Mouse (Mus musculus): ENCODE data around the gene Rgs13.

Gene Rgs13

GRCm38 (mm10) chr1:144177166-144177565, at the start of gene Rgs13:
Gene Rgs13, minus strand, starts transcription at chr1:144177372.
- in situ Hi-C loops (cut with MboI; ENCODE audit: low sequenced_read_pairs), result loop anchor here (25.0 kb wide), 1 partner anchor 390 kb away; the partner anchor contains the start of genes Trove2 and Uchl5

- in situ Hi-C loops (cut with MboI; ENCODE audit: low sequenced_read_pairs), result no loop called here
Measured at GRCm38 (mm10) chr1:144215230-144215629, 38.1 kb upstream of the Rgs13 start.

GRCm38 (mm10) chr1:144210912-144211311, 33.7 kb upstream of the Rgs13 start:
- in situ Hi-C loops (cut with MboI; ENCODE audit: low sequenced_read_pairs), result no loop called here

GRCm38 (mm10) chr1:144206281-144207061, 29.3 kb upstream of the Rgs13 start:
- in situ Hi-C loops (cut with MboI; ENCODE audit: low sequenced_read_pairs), result no loop called here

GRCm38 (mm10) chr1:144204766-144205165, 27.6 kb upstream of the Rgs13 start:
- in situ Hi-C loops (cut with MboI; ENCODE audit: low sequenced_read_pairs), result no loop called here

- in situ Hi-C loops (cut with MboI; ENCODE audit: low sequenced_read_pairs), result no loop called here
Measured at GRCm38 (mm10) chr1:144202939-144203338, 25.8 kb upstream of the Rgs13 start.

GRCm38 (mm10) chr1:144200496-144200895, 23.3 kb upstream of the Rgs13 start:
- in situ Hi-C loops (cut with MboI; ENCODE audit: low sequenced_read_pairs), result no loop called here

GRCm38 (mm10) chr1:144199538-144199937, 22.4 kb upstream of the Rgs13 start:
- in situ Hi-C loops (cut with MboI; ENCODE audit: low sequenced_read_pairs), result loop anchor here (10.0 to 25.0 kb wide), 2 partner anchors 175 to 412 kb away; partner anchors contain the start of genes Trove2 and Uchl5

- in situ Hi-C loops (cut with MboI; ENCODE audit: low sequenced_read_pairs), result loop anchor here (10.0 to 25.0 kb wide), 2 partner anchors 177 to 410 kb away; partner anchors contain the start of genes Trove2 and Uchl5
Measured at GRCm38 (mm10) chr1:144197684-144198083, 20.5 kb upstream of the Rgs13 start.

- in situ Hi-C loops (cut with MboI; ENCODE audit: low sequenced_read_pairs), result loop anchor here (25.0 kb wide), 1 partner anchor 400 kb away; the partner anchor contains the start of genes Trove2 and Uchl5
Measured at GRCm38 (mm10) chr1:144186655-144187396, 9.7 kb upstream of the Rgs13 start.

- in situ Hi-C loops (cut with MboI; ENCODE audit: low sequenced_read_pairs), result loop anchor here (25.0 kb wide), 1 partner anchor 398 kb away; the partner anchor contains the start of genes Trove2 and Uchl5
Measured at GRCm38 (mm10) chr1:144184955-144185715, 8.0 kb upstream of the Rgs13 start.

GRCm38 (mm10) chr1:144183622-144184021, 6.5 kb upstream of the Rgs13 start:
- in situ Hi-C loops (cut with MboI; ENCODE audit: low sequenced_read_pairs), result loop anchor here (25.0 kb wide), 1 partner anchor 396 kb away; the partner anchor contains the start of genes Trove2 and Uchl5

- in situ Hi-C loops (cut with MboI; ENCODE audit: low sequenced_read_pairs), result loop anchor here (25.0 kb wide), 1 partner anchor 392 kb away; the partner anchor contains the start of genes Trove2 and Uchl5
Measured at GRCm38 (mm10) chr1:144179559-144179958, 2.4 kb upstream of the Rgs13 start.

GRCm38 (mm10) chr1:144178281-144178957, 1.2 kb upstream of the Rgs13 start:
- in situ Hi-C loops (cut with MboI; ENCODE audit: low sequenced_read_pairs), result loop anchor here (25.0 kb wide), 1 partner anchor 391 kb away; the partner anchor contains the start of genes Trove2 and Uchl5

- in situ Hi-C loops (cut with MboI; ENCODE audit: low sequenced_read_pairs), result loop anchor here (25.0 kb wide), 1 partner anchor 390 kb away; the partner anchor contains the start of genes Trove2 and Uchl5
Measured at GRCm38 (mm10) chr1:144177620-144178019, 448 bp upstream of the Rgs13 start.

- in situ Hi-C loops (cut with MboI; ENCODE audit: low sequenced_read_pairs), result loop anchor here (25.0 kb wide), 1 partner anchor 387 kb away; the partner anchor contains the start of genes Trove2 and Uchl5
Measured at GRCm38 (mm10) chr1:144174760-144175159, 2.4 kb downstream of the Rgs13 start.

GRCm38 (mm10) chr1:144173568-144174036, 3.6 kb downstream of the Rgs13 start:
- in situ Hi-C loops (cut with MboI; ENCODE audit: low sequenced_read_pairs), result no loop called here

- in situ Hi-C loops (cut with MboI; ENCODE audit: low sequenced_read_pairs), result no loop called here
Measured at GRCm38 (mm10) chr1:144168921-144169320, 8.3 kb downstream of the Rgs13 start.

- in situ Hi-C loops (cut with MboI; ENCODE audit: low sequenced_read_pairs), result no loop called here
Measured at GRCm38 (mm10) chr1:144167761-144168160, 9.4 kb downstream of the Rgs13 start.

GRCm38 (mm10) chr1:144166897-144167296, 10.3 kb downstream of the Rgs13 start:
- in situ Hi-C loops (cut with MboI; ENCODE audit: low sequenced_read_pairs), result no loop called here

All from CH12F3 (cell line).